ENCODE assay signal across 20 mouse cellular contexts in genomic region chr1:71117253-71117652, GRCm38 (mm10).
"Had no signal": no experiment of that assay in that cellular context is flagged by ENCODE, and none has a peak within 500 bp of the region (broad histone marks: within the 10 kb centered on the region; RNA-seq: fewer than 3 reads in every experiment).

No protein-coding gene starts in this region.

- H3K9ac ChIP-seq: limb, embryonic 12.5 days; limb, embryonic 15.5 days; liver, embryonic 14.5 days; liver, postnatal 0 days; lung, embryonic 14.5 days; neural tube, embryonic 12.5 days; stomach, embryonic 15.5 days had no signal

- H3K4me2 ChIP-seq: limb, embryonic 12.5 days; limb, embryonic 15.5 days; liver, embryonic 11.5 days; lung, embryonic 14.5 days; neural tube, embryonic 12.5 days; stomach, embryonic 15.5 days had no signal

- H3K27me3 ChIP-seq: limb, embryonic 12.5 days; limb, embryonic 15.5 days; neural tube, embryonic 12.5 days; stomach, embryonic 15.5 days had no signal

- H3K4me1 ChIP-seq: limb, embryonic 12.5 days; limb, embryonic 15.5 days; neural tube, embryonic 12.5 days; stomach, embryonic 15.5 days had no signal

- H3K27ac ChIP-seq: limb, embryonic 12.5 days; limb, embryonic 15.5 days; liver, embryonic 14.5 days; macrophage; midbrain, embryonic 10.5 days; neural tube, embryonic 12.5 days; stomach, embryonic 15.5 days had no signal

- H3K36me3 ChIP-seq: limb, embryonic 12.5 days; limb, embryonic 15.5 days; midbrain, embryonic 10.5 days; neural tube, embryonic 12.5 days; stomach, embryonic 15.5 days had no signal

- ATAC-seq: liver, postnatal 0 days; lung, postnatal 0 days had no signal

- DNase-seq: kidney, adult 18-20 months; kidney, adult 9 months; kidney, postnatal 14 days; kidney, postnatal 4 days; left cerebral cortex, postnatal 4 days; liver, postnatal 0 days; lung, embryonic 14.5 days; retina, postnatal 1 day; right cerebral cortex, postnatal 25 days; spleen, adult 18-20 months; thymus, postnatal 36 days had no signal

- H3K4me3 ChIP-seq: limb, embryonic 12.5 days; limb, embryonic 15.5 days; midbrain, embryonic 10.5 days; neural tube, embryonic 12.5 days; stomach, embryonic 15.5 days had no signal

- H3K9me3 ChIP-seq: limb, embryonic 12.5 days; limb, embryonic 15.5 days; midbrain, embryonic 10.5 days; neural tube, embryonic 12.5 days; stomach, embryonic 15.5 days had no signal
